Mouse (Mus musculus) forebrain, postnatal 0 days (tissue): ENCODE data around the gene Lrrc37a. TPM values are rescaled to one million over a fixed set of nuclear protein-coding genes. Genes with fewer than 3 reads are reported as not detected.

Experiments used
- ATAC-seq: fragments of 200-750 bp; cut with Nextera tagmentation; 2 replicates; pipeline ENCODE4 v1.8.0; 2017; ENCODE audit warnings: mild to moderate bottlenecking, moderate library complexity
- DNase-seq: peaks from one replicate; pipeline ENCODE4 v3.0.0-alpha.2; 2015
- H3K27ac ChIP-seq: fragments of 300-500 bp; sonication (generic); 2 replicates; pipeline ENCODE4 v1.5.1; 2014; ENCODE audit warnings: low read depth, mild to moderate bottlenecking, antibody characterized with exemption, low read length, moderate library complexity, mixed read lengths
- H3K27me3 ChIP-seq: fragments of 300-500 bp; sonication (generic); 2 replicates; pipeline ENCODE4 v1.6.1; 2014; ENCODE audit warnings: mild to moderate bottlenecking, low read length, mixed read lengths; ENCODE audit not compliant: insufficient read depth
- H3K36me3 ChIP-seq: fragments of 300-500 bp; sonication (generic); 2 replicates; pipeline ENCODE4 v1.6.1; 2014; ENCODE audit warnings: mild to moderate bottlenecking, moderate library complexity; ENCODE audit not compliant: insufficient read depth
- H3K4me1 ChIP-seq: fragments of 300-500 bp; sonication (generic); 2 replicates; pipeline ENCODE4 v1.6.1; 2014; ENCODE audit warnings: antibody characterized with exemption; ENCODE audit not compliant: insufficient read depth
- H3K4me2 ChIP-seq: fragments of 300-500 bp; sonication (generic); 2 replicates; pipeline ENCODE4 v1.6.1; 2014; ENCODE audit warnings: low read depth, mild to moderate bottlenecking, moderate library complexity
- H3K4me3 ChIP-seq: fragments of 300-500 bp; sonication (generic); 2 replicates; pipeline ENCODE4 v1.5.1; 2014; ENCODE audit warnings: low read depth, low read length, mixed read lengths
- H3K9ac ChIP-seq: fragments of 300-500 bp; sonication (generic); 2 replicates; pipeline ENCODE4 v1.6.1; 2014; ENCODE audit warnings: mild to moderate bottlenecking
- H3K9me3 ChIP-seq: fragments of 300-500 bp; sonication (generic); 2 replicates; pipeline ENCODE4 v1.6.1; 2016; ENCODE audit warnings: low read length
- CTCF ChIP-seq: sonication (generic); IDR thresholded peaks from 2 replicates; pipeline ENCODE4 v1.5.1; 2016; ENCODE audit warnings: antibody characterized with exemption, control low read depth, low read depth
- WGBS: fragments of 180-500 bp; shearing (Covaris S2); extraction: QIAGEN DNeasy Blood & Tissue Kit; methylation state at CpG from one replicate; pipeline ENCODE4 v1.1.7; 2014; 5-methylcytosine and 5-hydroxymethylcytosine counted together
- polyA plus RNA-seq: library from polyadenylated mRNA; unstranded; fragments of >200 nt; fragmentation: Nextera tagmentation; extraction: Ambion mirVana; gene quantifications from 2 replicates; pipeline ENCODE4 v1.2.1, GENCODE M21; 2015
- total RNA-seq: library from RNA; depleted of rRNA; stranded (reverse); fragments of >200 nt; gene quantifications from 2 replicates; pipeline ENCODE4 v1.2.3, GENCODE M21; 2014; rRNA removed

Gene Lrrc37a
- total and polyA plus RNA-seq, 2 experiments from 2014 or later = not detected

- DNase-seq (no peak), ATAC-seq (no peak)
- Histone ChIP-seq H3K36me3 (peaks cover 11% of the 10 kb centered on the region; the same call in 1 of the 2 replicates), H3K4me1 (no peaks in the 10 kb centered on the region), H3K4me3 (no peak overlapping the region), H3K9ac (no peak overlapping the region), H3K4me2 (no peak overlapping the region), H3K27ac (no peak overlapping the region), H3K9me3 (no peaks in the 10 kb centered on the region), H3K27me3 (no peaks in the 10 kb centered on the region)
- 50% methylated on average over 2 of the region's 2 CpGs for WGBS
- TF ChIP-seq CTCF = peak; percentile 64
Observed at GRCm38 (mm10) chr11:103402198-103402597, 102.2 kb downstream of the Lrrc37a start.

Other genes with a start within 250 kb of the Lrrc37a start
- gene Map3k14, start 237.1 kb downstream of the Lrrc37a start, total RNA-seq = 3.2 and 5.8 TPM in 2 replicates
- 0.77 TPM in 2 replicates for gene Map3k14, start 237.1 kb downstream of the Lrrc37a start, polyA plus RNA-seq
- 4.2 and 5.6 TPM in 2 replicates for gene Arhgap27, start 140.9 kb downstream of the Lrrc37a start, total RNA-seq
- gene Arhgap27, start 140.9 kb downstream of the Lrrc37a start, polyA plus RNA-seq = 3.2 and 4.8 TPM in 2 replicates
- 4.2 and 7.1 TPM in 2 replicates for gene Plekhm1, start 91.9 kb downstream of the Lrrc37a start, total RNA-seq
- 5.3 and 5.7 TPM in 2 replicates for gene Plekhm1, start 91.9 kb downstream of the Lrrc37a start, polyA plus RNA-seq
- not detected in 2 replicates for gene Gm884, start 116.5 kb upstream of the Lrrc37a start, total RNA-seq
- not detected in 2 replicates for gene Gm884, start 116.5 kb upstream of the Lrrc37a start, polyA plus RNA-seq
- gene Lyzl6, start 134.3 kb upstream of the Lrrc37a start, total RNA-seq = not detected in 2 replicates
- not detected in 2 replicates for gene Lyzl6, start 134.3 kb upstream of the Lrrc37a start, polyA plus RNA-seq
- 44.8 and 56.6 TPM in 2 replicates for gene Rprml, start 145.0 kb upstream of the Lrrc37a start, total RNA-seq
- 65.4 and 71.1 TPM in 2 replicates for gene Rprml, start 145.0 kb upstream of the Lrrc37a start, polyA plus RNA-seq
- gene Gosr2, start 193.3 kb upstream of the Lrrc37a start, total RNA-seq = 91.6 and 117 TPM in 2 replicates
- 102 and 103 TPM in 2 replicates for gene Gosr2, start 193.3 kb upstream of the Lrrc37a start, polyA plus RNA-seq
- 0.62 TPM in 2 replicates for gene Wnt9b, start 245.2 kb upstream of the Lrrc37a start, total RNA-seq
- 0.40 and 0.97 TPM in 2 replicates for gene Wnt9b, start 245.2 kb upstream of the Lrrc37a start, polyA plus RNA-seq